Mouse (Mus musculus) forebrain, embryonic 14.5 days (tissue): ENCODE results near the gene Trim37. TPM values are rescaled to one million over a fixed set of nuclear protein-coding genes. Genes with fewer than 3 reads are reported as not detected.
A peak's percentile ranks its signal among the peaks of the same experiment; 100 is the strongest.

Experiments
- ATAC-seq: fragments of 200-750 bp; cut with Nextera tagmentation; 2 replicates; pipeline ENCODE4 v1.8.0; 2017; ENCODE audit warnings: mild to moderate bottlenecking, moderate library complexity
- DNase-seq: peaks from one replicate; pipeline ENCODE4 v3.0.0-alpha.2; 2015; ENCODE audit warnings: low spot score
- H3K27ac ChIP-seq: fragments of 300-500 bp; sonication (generic); 2 replicates; pipeline ENCODE4 v1.5.1; 2014; ENCODE audit warnings: low read depth, mild to moderate bottlenecking, control low read depth, low read length, moderate library complexity
- H3K27me3 ChIP-seq: fragments of 300-500 bp; sonication (generic); replicated peaks from 2 replicates; pipeline ENCODE4 v1.6.1; 2014; ENCODE audit warnings: low read length, control low read depth, mixed read lengths; ENCODE audit not compliant: control insufficient read depth, insufficient read depth
- H3K36me3 ChIP-seq: fragments of 300-500 bp; sonication (generic); 2 replicates; pipeline ENCODE4 v1.6.1; 2014; ENCODE audit warnings: low read length, control low read depth; ENCODE audit not compliant: control insufficient read depth, insufficient read depth
- H3K4me1 ChIP-seq: fragments of 300-500 bp; sonication (generic); 2 replicates; pipeline ENCODE4 v1.6.1; 2014; ENCODE audit warnings: antibody characterized with exemption, low read length, control low read depth; ENCODE audit not compliant: control insufficient read depth, insufficient read depth
- H3K4me2 ChIP-seq: fragments of 300-500 bp; sonication (generic); 2 replicates; pipeline ENCODE4 v1.6.1; 2014; ENCODE audit warnings: mild to moderate bottlenecking, control low read depth, low read length
- H3K4me3 ChIP-seq: fragments of 300-500 bp; sonication (generic); 2 replicates; pipeline ENCODE4 v1.5.1; 2014; ENCODE audit warnings: low read depth, low read length, control low read depth
- H3K9ac ChIP-seq: fragments of 300-500 bp; sonication (generic); 2 replicates; pipeline ENCODE4 v1.6.1; 2014; ENCODE audit warnings: mild to moderate bottlenecking, low read length, control low read depth, moderate library complexity
- H3K9me3 ChIP-seq: fragments of 300-500 bp; sonication (generic); replicated peaks from 2 replicates; pipeline ENCODE4 v1.6.1; 2016; ENCODE audit warnings: low read length, control low read depth, mixed read lengths; ENCODE audit not compliant: control insufficient read depth
- WGBS: fragments of 180-500 bp; shearing (Covaris S2); extraction: QIAGEN DNeasy Blood & Tissue Kit; methylation state at CpG from one replicate; pipeline ENCODE4 v1.1.7; 2014; 5-methylcytosine and 5-hydroxymethylcytosine counted together
- polyA plus RNA-seq: library from polyadenylated mRNA; unstranded; fragments of >200 nt; fragmentation: Nextera tagmentation; extraction: Ambion mirVana; gene quantifications from 2 replicates; pipeline ENCODE4 v1.2.1, GENCODE M21; 2014

The Trim37 gene
- polyA plus RNA-seq, 1 experiment from 2014 or later: 88.1 TPM

DNA sequence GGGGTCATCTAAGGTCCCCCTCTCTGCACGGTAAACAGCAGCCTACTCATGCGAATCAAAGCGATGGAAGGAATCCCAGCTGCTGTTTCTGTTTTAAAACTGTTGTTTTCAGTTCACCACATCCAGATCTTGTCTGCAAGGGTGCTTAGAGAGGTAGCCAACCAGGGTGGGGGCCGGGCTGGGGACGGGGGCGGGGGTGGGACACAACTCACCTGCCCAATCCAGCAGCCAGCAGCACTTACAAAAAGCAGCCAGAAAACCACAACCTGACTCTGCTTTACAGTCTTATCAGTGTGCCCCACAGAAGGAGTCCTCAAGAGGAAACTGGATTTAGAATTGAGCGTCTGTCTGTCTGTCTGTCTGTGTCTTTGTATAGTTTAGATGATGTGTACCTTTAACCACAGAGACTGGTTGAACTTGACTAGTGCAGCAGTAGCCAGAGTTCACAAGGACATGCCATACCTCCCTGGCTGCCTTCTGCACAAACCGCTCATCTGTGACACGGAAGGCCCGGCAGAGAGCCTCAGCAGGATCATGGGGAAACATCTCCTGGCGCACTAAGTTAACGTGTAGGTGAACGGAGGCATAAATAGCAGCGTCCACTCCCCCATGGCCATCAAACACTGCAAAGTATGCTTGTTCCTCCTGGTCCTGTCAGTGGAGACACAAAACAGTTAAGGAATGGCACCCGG is 113.4 kb downstream of the Trim37 start:
- Histone ChIP-seq H3K4me1 (no peaks in the 10 kb centered on the region), H3K27ac (no peak overlapping the region), H3K4me2 (no peak overlapping the region), H3K4me3 (no peak overlapping the region), H3K9me3 (no peaks in the 10 kb centered on the region), H3K9ac (no peak overlapping the region), H3K27me3 (no peaks in the 10 kb centered on the region), H3K36me3 (peaks cover 28% of the 10 kb centered on the region)
- DNase-seq (no peak), ATAC-seq (no peak)
- 92% methylated on average over 15 of the region's 15 CpGs for WGBS

GRCm38 (mm10) chr11:87240833-87241215 is 113.9 kb downstream of the Trim37 start:
- Histone ChIP-seq H3K9ac (no peak overlapping the region), H3K4me1 (no peaks in the 10 kb centered on the region), H3K36me3 (peaks cover 28% of the 10 kb centered on the region), H3K4me2 (no peak overlapping the region), H3K9me3 (no peaks in the 10 kb centered on the region), H3K27me3 (no peaks in the 10 kb centered on the region), H3K4me3 (no peak overlapping the region), H3K27ac (no peak overlapping the region)
- WGBS: 86% methylated on average over 4 of the region's 4 CpGs
- DNase-seq: no peak
- ATAC-seq: no peak

GRCm38 (mm10) chr11:87241256-87241655 is 114.4 kb downstream of the Trim37 start:
- Histone ChIP-seq H3K4me3 (no peak overlapping the region), H3K9ac (no peak overlapping the region), H3K9me3 (no peaks in the 10 kb centered on the region), H3K4me2 (no peak overlapping the region), H3K4me1 (no peaks in the 10 kb centered on the region), H3K36me3 (peaks cover 28% of the 10 kb centered on the region), H3K27ac (no peak overlapping the region), H3K27me3 (no peaks in the 10 kb centered on the region)
- DNase-seq (no peak), ATAC-seq (no peak)
- 76% methylated on average over 7 of the region's 7 CpGs for WGBS

GRCm38 (mm10) chr11:87245171-87245840 is 118.4 kb downstream of the Trim37 start:
- Histone ChIP-seq H3K27me3 (no peaks in the 10 kb centered on the region), H3K27ac (no peak overlapping the region), H3K4me3 (no peak overlapping the region), H3K36me3 (peaks cover 17% of the 10 kb centered on the region; the same call in 1 of the 2 replicates), H3K4me1 (peaks cover 5% of the 10 kb centered on the region; the same call in 1 of the 2 replicates), H3K9me3 (no peaks in the 10 kb centered on the region), H3K9ac (no peak overlapping the region), H3K4me2 (no peak overlapping the region)
- DNase-seq (no peak), ATAC-seq (no peak)
- WGBS: 91% methylated on average over 9 of the region's 9 CpGs

- no peaks in the 10 kb centered on the region for H3K27me3 ChIP-seq
- WGBS: 74% methylated on average over 4 of the region's 4 CpGs
- H3K4me3 ChIP-seq: no peak overlapping the region
- peaks cover 9% of the 10 kb centered on the region; the same call in 1 of the 2 replicates for H3K36me3 ChIP-seq
- no peaks in the 10 kb centered on the region for H3K9me3 ChIP-seq
- H3K4me1 ChIP-seq: peaks cover 5% of the 10 kb centered on the region; the same call in 1 of the 2 replicates
- ATAC-seq (no peak), DNase-seq (no peak)
- no peak overlapping the region for H3K4me2 ChIP-seq
- H3K9ac ChIP-seq: no peak overlapping the region
- H3K27ac ChIP-seq: no peak overlapping the region
Observed at GRCm38 (mm10) chr11:87246107-87246651, 119.3 kb downstream of the Trim37 start.

- H3K9ac ChIP-seq: no peak overlapping the region
- peaks cover 5% of the 10 kb centered on the region; the same call in 1 of the 2 replicates for H3K36me3 ChIP-seq
- 42% methylated on average over 9 of the region's 9 CpGs for WGBS
- no peaks in the 10 kb centered on the region for H3K27me3 ChIP-seq
- peaks cover 5% of the 10 kb centered on the region; the same call in 1 of the 2 replicates for H3K4me1 ChIP-seq
- no peaks in the 10 kb centered on the region for H3K9me3 ChIP-seq
- ATAC-seq: peak; percentile 52; the same call in 1 of the 2 replicates
- peak overlapping the region; percentile 55 for H3K27ac ChIP-seq
- peak; percentile 52 for DNase-seq
- H3K4me3 ChIP-seq: no peak overlapping the region
- H3K4me2 ChIP-seq: no peak overlapping the region
Observed at GRCm38 (mm10) chr11:87246724-87247493, 120.0 kb downstream of the Trim37 start.

DNA sequence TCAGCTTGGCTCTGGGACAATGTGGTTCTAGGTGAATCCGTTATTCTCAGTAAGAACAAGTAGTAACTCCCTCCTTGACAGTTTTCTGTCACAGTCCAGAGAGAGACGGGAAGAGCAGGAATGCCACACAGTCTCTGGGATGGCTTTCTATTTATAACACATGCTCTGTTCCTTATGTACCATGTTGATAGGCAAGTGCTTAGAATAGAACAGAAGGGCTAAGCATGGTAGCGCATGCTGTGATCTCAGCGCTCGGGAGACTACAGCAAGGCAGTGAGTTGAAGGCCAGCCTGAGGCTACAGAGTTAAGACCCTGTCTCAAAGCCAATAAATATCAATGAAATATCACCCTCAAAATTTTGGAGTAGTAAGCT is 120.6 kb downstream of the Trim37 start:
- peak; percentile 24 for DNase-seq
- 53% methylated on average over 5 of the region's 5 CpGs for WGBS
- H3K36me3 ChIP-seq: peaks cover 5% of the 10 kb centered on the region; the same call in 1 of the 2 replicates

DNA sequence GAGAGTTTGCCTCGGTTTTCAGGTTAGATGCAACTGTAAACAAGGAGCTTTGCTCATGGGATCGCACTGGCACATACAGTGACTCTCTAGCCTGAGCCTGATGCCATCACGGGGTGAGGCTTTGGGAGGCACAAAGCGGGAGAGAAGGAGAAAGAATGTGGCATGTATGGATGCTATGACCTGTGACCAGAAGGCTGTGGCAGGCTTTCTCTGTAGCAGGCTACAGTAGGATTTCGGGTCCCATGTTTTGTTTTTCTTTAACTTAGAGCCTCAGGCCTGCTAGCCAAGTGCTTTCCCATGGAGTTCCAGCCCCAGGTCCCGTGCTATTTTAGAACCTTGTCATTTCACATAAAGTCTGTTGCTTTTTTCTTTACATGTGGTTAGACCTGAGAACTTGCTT is 123.3 kb downstream of the Trim37 start:
- no peaks in the 10 kb centered on the region for H3K36me3 ChIP-seq
- peaks cover 5% of the 10 kb centered on the region; the same call in 1 of the 2 replicates for H3K4me1 ChIP-seq
- H3K4me2 ChIP-seq: no peak overlapping the region
- DNase-seq (no peak), ATAC-seq (no peak)
- H3K27ac ChIP-seq: no peak overlapping the region
- no peaks in the 10 kb centered on the region for H3K9me3 ChIP-seq
- H3K9ac ChIP-seq: no peak overlapping the region
- no peak overlapping the region for H3K4me3 ChIP-seq
- no peaks in the 10 kb centered on the region for H3K27me3 ChIP-seq
- 83% methylated on average over 6 of the region's 6 CpGs for WGBS

More for the DNA sequence above, 120.6 kb downstream of the Trim37 start:
- Histone ChIP-seq H3K9me3 (no peaks in the 10 kb centered on the region), H3K27me3 (no peaks in the 10 kb centered on the region), H3K9ac (0 out of 2 replicates have a peak overlapping the region, but pooled peaks have one; percentile 10), H3K27ac (peak overlapping the region; percentile 55), H3K4me1 (peaks cover 5% of the 10 kb centered on the region; the same call in 1 of the 2 replicates), H3K4me3 (no peak overlapping the region), H3K4me2 (no peak overlapping the region)
- peak; percentile 50; the same call in 1 of the 2 replicates for ATAC-seq
